Mouse (Mus musculus) kidney, postnatal 14 days (tissue): Measurements from ENCODE around the gene Efnb2.

Source experiments
- DNase-seq: peaks from one replicate; pipeline ENCODE4 v3.0.0; 2022; ENCODE audit warnings: mixed read lengths

Gene Efnb2

GRCm38 (mm10) chr8:8661103-8661758, at the start of gene Efnb2:
Gene Efnb2 (minus strand): TSS chr8:8661242.
- DNase-seq: peak; percentile 98

- no peak for DNase-seq
Measured at GRCm38 (mm10) chr8:8704813-8705212, 43.8 kb upstream of the Efnb2 start.

GRCm38 (mm10) chr8:8703668-8704067, 42.6 kb upstream of the Efnb2 start:
- no peak for DNase-seq

GRCm38 (mm10) chr8:8700821-8701220, 39.8 kb upstream of the Efnb2 start:
- DNase-seq: no peak

GRCm38 (mm10) chr8:8700229-8700628, 39.2 kb upstream of the Efnb2 start:
- no peak for DNase-seq

GRCm38 (mm10) chr8:8690146-8691092, 29.4 kb upstream of the Efnb2 start, which contains the start of gene Arglu1:
Gene Arglu1 (minus strand): TSS chr8:8690521.
- DNase-seq: peak; percentile 99

GRCm38 (mm10) chr8:8689454-8690145, 28.6 kb upstream of the Efnb2 start:
- peak; percentile 82 for DNase-seq

- DNase-seq: no peak
Measured at GRCm38 (mm10) chr8:8688823-8689453, 27.9 kb upstream of the Efnb2 start.

- DNase-seq: no peak
Measured at GRCm38 (mm10) chr8:8685517-8685916, 24.5 kb upstream of the Efnb2 start.

- no peak for DNase-seq
Measured at GRCm38 (mm10) chr8:8682697-8683096, 21.7 kb upstream of the Efnb2 start.

GRCm38 (mm10) chr8:8678236-8678635, 17.2 kb upstream of the Efnb2 start:
- DNase-seq: no peak

- no peak for DNase-seq
Measured at GRCm38 (mm10) chr8:8674864-8675263, 13.8 kb upstream of the Efnb2 start.

- peak; percentile 92 for DNase-seq
Measured at GRCm38 (mm10) chr8:8661759-8662138, 707 bp upstream of the Efnb2 start.

GRCm38 (mm10) chr8:8660307-8661098, 539 bp downstream of the Efnb2 start:
- no peak for DNase-seq

GRCm38 (mm10) chr8:8659503-8660306, 1.3 kb downstream of the Efnb2 start:
- DNase-seq: peak; percentile 37

- peak; percentile 90 for DNase-seq
Measured at GRCm38 (mm10) chr8:8658426-8659224, 2.4 kb downstream of the Efnb2 start.

GRCm38 (mm10) chr8:8657692-8658355, 3.2 kb downstream of the Efnb2 start:
- no peak for DNase-seq

- no peak for DNase-seq
Measured at GRCm38 (mm10) chr8:8656578-8657441, 4.2 kb downstream of the Efnb2 start.
